Mouse (Mus musculus) midbrain, embryonic 13.5 days (tissue): ENCODE data around the gene Gpatch4. TPM values are rescaled to one million over a fixed set of nuclear protein-coding genes. Genes with fewer than 3 reads are reported as not detected.

Experiments used
- ATAC-seq: fragments of 200-750 bp; cut with Nextera tagmentation; 2 replicates; pipeline ENCODE4 v1.8.0; 2017; ENCODE audit warnings: mild to moderate bottlenecking, moderate TSS enrichment, moderate library complexity
- H3K27ac ChIP-seq: fragments of 300-500 bp; sonication (generic); 2 replicates; pipeline ENCODE4 v1.5.1; 2015; ENCODE audit warnings: inconsistent platforms, mild to moderate bottlenecking, moderate library complexity
- H3K27me3 ChIP-seq: fragments of 300-500 bp; sonication (generic); 2 replicates; pipeline ENCODE4 v1.6.1; 2015; ENCODE audit warnings: mild to moderate bottlenecking, inconsistent platforms
- H3K36me3 ChIP-seq: fragments of 300-500 bp; sonication (generic); 2 replicates; pipeline ENCODE4 v1.6.1; 2015; ENCODE audit warnings: mild to moderate bottlenecking, inconsistent platforms
- H3K4me1 ChIP-seq: fragments of 300-500 bp; sonication (generic); replicated peaks from 2 replicates; pipeline ENCODE4 v1.6.1; 2015; ENCODE audit warnings: inconsistent platforms
- H3K4me2 ChIP-seq: fragments of 300-500 bp; sonication (generic); replicated peaks from 2 replicates; pipeline ENCODE4 v1.6.1; 2015; ENCODE audit warnings: moderate library complexity, mild to moderate bottlenecking, inconsistent platforms
- H3K4me3 ChIP-seq: fragments of 300-500 bp; sonication (generic); replicated peaks from 2 replicates; pipeline ENCODE4 v1.5.1; 2015; ENCODE audit warnings: mild to moderate bottlenecking, inconsistent platforms
- H3K9ac ChIP-seq: fragments of 300-500 bp; sonication (generic); replicated peaks from 2 replicates; pipeline ENCODE4 v1.6.1; 2015; ENCODE audit warnings: mild to moderate bottlenecking, inconsistent platforms
- H3K9me3 ChIP-seq: fragments of 300-500 bp; sonication (generic); 2 replicates; pipeline ENCODE4 v1.6.1; 2016; ENCODE audit warnings: mild to moderate bottlenecking, inconsistent platforms
- WGBS: fragments of 180-500 bp; shearing (Covaris S2); methylation state at CpG from one replicate; pipeline ENCODE4 v1.1.7; 2015; 5-methylcytosine and 5-hydroxymethylcytosine counted together
- polyA plus RNA-seq: library from polyadenylated mRNA; unstranded; fragments of >200 nt; fragmentation: Nextera tagmentation; extraction: Ambion mirVana; gene quantifications from 2 replicates; pipeline ENCODE4 v1.2.1, GENCODE M21; 2015

Gpatch4 gene
- polyA plus RNA-seq, 1 experiment from 2014 or later: 28.1 TPM

DNA sequence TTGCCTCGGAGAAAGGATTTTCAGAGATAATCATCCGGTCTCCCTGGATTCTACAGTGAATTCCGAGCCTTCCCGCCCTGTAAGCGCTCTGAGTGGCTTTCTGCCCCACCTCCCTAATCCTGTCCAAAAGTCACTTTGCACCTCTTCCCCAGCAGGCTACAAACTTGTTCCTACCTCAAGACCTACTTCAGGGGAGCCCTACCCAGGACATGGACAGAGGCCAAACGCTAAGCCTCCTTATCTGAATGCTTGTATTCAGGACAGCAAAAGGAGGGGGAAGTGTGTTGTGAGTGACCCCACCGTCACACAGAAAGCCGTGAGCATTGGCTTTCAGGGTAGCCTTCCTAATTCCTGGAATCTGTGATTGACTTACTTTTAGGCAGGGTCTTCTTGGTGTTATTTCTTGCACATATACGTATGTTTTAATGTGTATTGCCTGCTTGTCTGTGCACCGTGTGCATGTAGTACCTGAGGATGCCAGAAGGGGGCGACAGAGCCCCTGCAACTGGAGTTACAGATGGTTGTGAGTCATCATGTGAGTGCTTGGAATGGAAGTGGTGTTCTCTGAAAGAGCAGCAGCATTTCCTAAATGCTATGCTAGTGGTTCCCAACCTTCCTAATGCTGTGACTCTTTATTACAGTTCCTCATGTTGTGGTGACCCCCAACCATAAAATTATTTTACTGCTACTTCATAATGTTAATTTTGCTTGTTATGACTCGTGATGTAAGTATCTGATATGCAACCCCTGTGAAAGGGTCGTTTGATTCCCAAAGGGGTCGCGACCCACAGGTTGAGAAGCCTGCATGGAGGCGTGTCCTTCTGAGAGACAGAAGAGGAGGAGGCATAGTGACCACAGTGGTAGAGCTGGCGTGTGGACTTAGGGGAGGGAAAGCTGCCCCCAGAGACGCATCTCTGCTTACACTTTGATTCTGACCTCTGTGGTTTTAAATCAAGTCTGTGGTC is 36.8 kb upstream of the Gpatch4 start:
- peaks cover 38% of the 10 kb centered on the region for H3K27me3 ChIP-seq
- H3K4me3 ChIP-seq: no peak overlapping the region
- H3K9ac ChIP-seq: no peak overlapping the region
- H3K27ac ChIP-seq: no peak overlapping the region
- ATAC-seq: no peak
- WGBS: 84% methylated on average over 18 of the region's 18 CpGs
- H3K9me3 ChIP-seq: no peaks in the 10 kb centered on the region
- H3K36me3 ChIP-seq: no peaks in the 10 kb centered on the region
- no peak overlapping the region for H3K4me2 ChIP-seq
- H3K4me1 ChIP-seq: peaks cover 9% of the 10 kb centered on the region; the same call in 1 of the 2 replicates

DNA sequence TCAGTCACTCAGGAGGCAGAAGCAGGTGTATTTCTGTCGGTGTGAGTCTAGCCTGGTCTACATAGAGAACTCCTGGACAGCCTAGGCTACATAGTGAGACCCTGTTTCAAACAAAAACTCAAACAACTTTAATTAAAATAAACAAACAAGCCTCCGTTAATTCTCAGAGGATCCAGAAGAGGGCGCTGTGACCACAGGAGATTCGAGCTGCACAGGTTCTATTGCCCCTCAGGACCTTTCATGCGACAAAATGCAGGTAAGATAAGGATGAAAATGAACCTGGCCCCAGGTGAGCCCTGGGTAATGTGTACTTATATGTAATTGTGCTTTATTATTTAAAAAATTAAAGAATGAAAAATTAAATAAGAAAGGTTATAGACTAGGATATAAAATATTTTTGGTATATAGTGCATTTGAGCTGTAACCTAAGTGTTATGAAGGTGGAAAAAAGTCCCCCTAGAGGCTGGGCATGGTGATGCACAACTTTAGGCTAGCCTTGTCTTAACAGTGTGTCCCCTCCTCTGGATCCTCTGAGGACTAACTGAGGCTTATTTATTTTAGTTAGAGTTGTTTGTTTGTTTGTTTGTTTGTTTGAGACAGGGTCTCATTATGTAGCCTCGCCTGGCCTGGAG is 32.2 kb upstream of the Gpatch4 start:
- ATAC-seq: no peak
- H3K36me3 ChIP-seq: no peaks in the 10 kb centered on the region
- H3K4me2 ChIP-seq: no peak overlapping the region
- 9% methylated on average over 6 of the region's 6 CpGs for WGBS
- H3K27me3 ChIP-seq: peaks cover 4% of the 10 kb centered on the region
- H3K9me3 ChIP-seq: no peaks in the 10 kb centered on the region
- H3K27ac ChIP-seq: no peak overlapping the region
- H3K9ac ChIP-seq: no peak overlapping the region
- no peak overlapping the region for H3K4me3 ChIP-seq
- H3K4me1 ChIP-seq: no peaks in the 10 kb centered on the region

DNA sequence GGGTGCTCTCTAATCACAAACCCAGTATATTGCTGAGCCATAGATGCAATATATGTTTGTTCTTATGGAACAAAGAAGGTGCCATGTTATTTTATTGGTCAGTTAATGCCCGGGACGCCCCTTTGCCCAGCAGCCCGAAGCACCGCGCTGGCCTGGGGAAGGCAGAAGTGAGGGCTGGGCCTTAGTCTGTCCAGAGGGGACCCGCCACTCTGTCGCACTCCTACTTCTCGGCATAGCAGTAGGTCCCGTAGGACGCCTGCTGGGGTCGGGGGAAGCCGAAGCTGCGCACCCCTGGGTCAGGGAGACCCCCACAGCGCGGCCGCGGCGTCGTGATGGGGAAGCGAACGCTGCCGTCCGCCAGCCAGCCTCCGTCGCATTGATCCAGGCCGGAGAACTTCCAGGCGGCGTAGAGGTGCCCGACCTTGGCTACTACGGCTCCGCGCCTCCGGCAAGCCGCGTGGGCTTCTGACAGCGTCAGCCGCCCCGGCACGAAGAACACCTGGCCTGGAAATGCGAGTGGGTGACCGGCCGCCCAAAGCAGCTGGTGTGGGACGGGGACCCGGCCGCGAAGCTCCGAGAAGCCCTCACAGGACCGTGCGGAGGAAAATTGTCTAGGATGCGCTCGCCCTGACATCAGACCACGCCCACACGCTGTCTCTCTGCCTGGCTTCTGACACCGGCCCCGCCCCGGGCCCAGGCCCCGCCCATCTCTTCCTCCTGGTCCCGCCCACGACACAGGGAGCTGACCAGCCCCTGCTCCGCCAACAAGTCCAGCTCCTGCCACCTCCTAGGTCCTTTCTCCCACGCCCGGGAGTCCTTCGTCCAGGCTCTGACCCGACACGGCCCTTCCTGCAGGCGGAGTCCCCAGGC is 20.4 kb upstream of the Gpatch4 start:
- no peaks in the 10 kb centered on the region for H3K36me3 ChIP-seq
- H3K9me3 ChIP-seq: 0 out of 2 replicates have a peak, but pooled peaks cover 4% of the 10 kb centered on the region
- H3K27me3 ChIP-seq: peaks cover 83% of the 10 kb centered on the region
- WGBS: under 1% methylated on average over 62 of the region's 66 CpGs
- H3K4me3 ChIP-seq: peak overlapping the region; percentile 57
- H3K4me1 ChIP-seq: peaks cover 22% of the 10 kb centered on the region
- ATAC-seq: peak; percentile 86
- peak overlapping the region; percentile 61 for H3K9ac ChIP-seq
- no peak overlapping the region for H3K27ac ChIP-seq
- peak overlapping the region; percentile 95 for H3K4me2 ChIP-seq

DNA sequence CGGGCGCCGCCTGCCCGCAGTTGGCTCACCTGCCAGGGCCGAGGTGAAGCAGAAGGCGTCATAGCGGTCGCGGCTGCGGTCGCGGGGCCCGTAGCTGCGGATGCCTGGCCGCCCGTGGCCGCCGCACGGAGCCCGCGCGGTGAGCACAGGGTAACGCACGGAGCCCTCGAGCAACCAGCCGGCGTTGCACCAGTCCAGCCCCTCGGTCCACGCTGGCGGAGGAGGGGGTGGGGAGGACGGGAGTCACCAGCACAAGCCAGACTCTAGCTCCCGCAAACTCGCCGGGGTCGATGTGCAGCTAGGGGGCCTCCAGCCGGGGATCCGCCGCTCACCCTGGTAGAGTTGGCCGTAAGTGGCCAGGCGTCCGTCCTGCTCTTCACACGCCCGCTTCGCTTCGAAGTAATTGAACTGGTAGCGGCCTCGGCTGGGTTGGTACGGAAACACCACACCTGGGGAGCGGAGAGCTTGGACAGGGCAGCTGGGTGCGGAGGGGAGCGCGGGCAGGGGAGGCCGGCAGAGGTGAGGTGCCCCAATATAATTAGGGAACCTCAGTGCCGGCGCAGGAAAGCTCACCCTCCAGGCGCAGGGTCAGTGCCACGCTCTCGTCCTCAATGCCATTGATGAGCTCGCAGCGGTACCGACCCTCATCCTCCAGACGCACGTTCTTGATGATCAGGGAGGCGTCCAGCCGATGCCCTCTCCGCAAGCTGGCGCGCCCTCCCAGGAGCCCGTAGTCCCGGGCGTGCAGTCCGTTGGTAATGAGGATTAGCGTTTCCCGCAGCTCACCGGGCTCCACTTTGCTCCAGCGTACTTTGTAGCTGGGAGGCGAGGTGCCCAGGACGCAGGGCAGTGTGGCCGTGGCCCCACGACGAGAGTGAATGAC is 19.5 kb upstream of the Gpatch4 start:
- Histone ChIP-seq H3K27ac (no peak overlapping the region), H3K9me3 (peaks cover 9% of the 10 kb centered on the region; the same call in 1 of the 2 replicates), H3K27me3 (peaks cover 82% of the 10 kb centered on the region), H3K9ac (peak overlapping the region; percentile 61), H3K36me3 (no peaks in the 10 kb centered on the region), H3K4me3 (peak overlapping the region; percentile 57), H3K4me2 (peak overlapping the region; percentile 95), H3K4me1 (peaks cover 22% of the 10 kb centered on the region)
- peak; percentile 82 for ATAC-seq
- under 1% methylated on average over 81 of the region's 81 CpGs for WGBS

DNA sequence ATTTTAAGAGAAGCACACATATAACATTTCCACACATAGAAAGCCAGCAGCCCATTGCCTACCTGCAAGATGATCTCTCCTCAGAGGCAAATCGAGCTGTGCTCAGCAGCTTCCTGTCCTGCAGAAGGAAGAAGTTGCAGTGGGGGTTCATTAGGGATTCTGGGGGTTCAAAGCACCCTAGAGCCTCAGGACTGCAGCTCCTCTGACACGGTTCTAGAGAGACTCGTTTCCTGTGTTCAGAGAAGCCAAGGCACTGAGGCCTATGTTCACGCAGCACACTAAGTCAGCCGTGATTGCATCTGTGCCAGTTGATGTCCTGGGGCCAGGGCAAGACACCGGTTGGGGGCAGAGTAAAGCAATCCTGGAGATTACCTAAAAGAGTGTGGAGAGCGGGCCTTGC is 16.1 kb upstream of the Gpatch4 start:
- H3K4me3 ChIP-seq: no peak overlapping the region
- no peak overlapping the region for H3K27ac ChIP-seq
- H3K36me3 ChIP-seq: no peaks in the 10 kb centered on the region
- WGBS: 62% methylated on average over 7 of the region's 7 CpGs
- H3K4me2 ChIP-seq: no peak overlapping the region
- H3K4me1 ChIP-seq: peaks cover 24% of the 10 kb centered on the region
- H3K9me3 ChIP-seq: peaks cover 11% of the 10 kb centered on the region; the same call in 1 of the 2 replicates
- ATAC-seq: no peak
- H3K27me3 ChIP-seq: peaks cover 78% of the 10 kb centered on the region
- no peak overlapping the region for H3K9ac ChIP-seq

- no peak within 1 kb of the TSS for H3K27ac ChIP-seq
- ATAC-seq: no peak
- H3K4me3 ChIP-seq: no peak within 1 kb of the TSS
- H3K4me1 ChIP-seq: peaks cover 19% of the 10 kb centered on the region
- H3K4me2 ChIP-seq: no peak within 1 kb of the TSS
- peaks cover 78% of the 10 kb centered on the region for H3K27me3 ChIP-seq
- WGBS: 53% methylated on average over 5 of the region's 5 CpGs
- H3K9ac ChIP-seq: no peak within 1 kb of the TSS
- H3K36me3 ChIP-seq: no peaks in the 10 kb centered on the region
- H3K9me3 ChIP-seq: peaks cover 11% of the 10 kb centered on the region; the same call in 1 of the 2 replicates
These were observed 15.3 kb upstream of the Gpatch4 start, which contains the start of gene Hapln2 for GRCm38 (mm10) chr3:88027434-88028186. Gene Hapln2 (minus strand): TSS chr3:88027583.

DNA sequence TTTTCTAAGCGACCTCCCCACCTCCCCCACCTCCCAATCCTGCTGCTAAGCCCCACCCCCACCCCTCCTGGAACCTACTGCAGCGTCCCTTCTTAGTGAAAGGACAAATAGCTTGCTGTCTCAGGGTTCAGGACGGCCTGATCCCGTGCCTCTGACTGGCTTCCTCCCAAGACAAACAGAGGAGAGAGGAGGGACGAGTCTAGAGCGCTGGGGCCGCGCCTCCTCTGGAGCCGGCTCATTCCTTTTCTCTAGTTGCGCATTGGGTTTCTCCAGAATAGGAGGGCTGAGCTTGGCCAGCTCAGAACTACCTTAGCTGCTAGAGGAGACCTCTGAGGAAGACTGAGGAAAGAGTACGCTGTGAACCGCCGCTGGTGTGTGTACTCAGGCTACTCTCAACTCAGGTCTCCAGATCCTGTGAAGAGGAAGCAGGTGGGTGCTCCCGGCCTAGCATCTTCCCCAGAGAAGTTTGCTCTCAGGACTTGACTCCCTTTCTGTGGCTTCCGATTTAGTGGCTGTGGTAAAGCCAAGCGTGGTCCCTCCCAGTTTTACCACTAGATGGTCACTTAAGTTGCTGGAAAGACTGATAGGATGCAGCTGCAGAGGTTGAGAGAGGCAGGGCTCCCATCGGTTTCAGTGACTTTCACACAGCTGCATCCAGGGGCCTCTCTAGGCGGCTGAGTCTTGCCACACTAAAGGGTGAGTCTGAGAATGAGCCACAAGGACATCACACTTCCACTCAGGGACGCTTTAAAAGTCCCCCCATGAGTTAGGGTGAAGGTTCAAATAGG is 12.1 kb upstream of the Gpatch4 start:
- Histone ChIP-seq H3K36me3 (no peaks in the 10 kb centered on the region), H3K27ac (no peak overlapping the region), H3K4me3 (no peak overlapping the region), H3K9ac (no peak overlapping the region), H3K9me3 (peaks cover 8% of the 10 kb centered on the region; the same call in 1 of the 2 replicates), H3K27me3 (peaks cover 56% of the 10 kb centered on the region), H3K4me1 (0 out of 2 replicates have a peak, but pooled peaks cover 2% of the 10 kb centered on the region), H3K4me2 (no peak overlapping the region)
- WGBS: 20% methylated on average over 19 of the region's 19 CpGs
- no peak for ATAC-seq

DNA sequence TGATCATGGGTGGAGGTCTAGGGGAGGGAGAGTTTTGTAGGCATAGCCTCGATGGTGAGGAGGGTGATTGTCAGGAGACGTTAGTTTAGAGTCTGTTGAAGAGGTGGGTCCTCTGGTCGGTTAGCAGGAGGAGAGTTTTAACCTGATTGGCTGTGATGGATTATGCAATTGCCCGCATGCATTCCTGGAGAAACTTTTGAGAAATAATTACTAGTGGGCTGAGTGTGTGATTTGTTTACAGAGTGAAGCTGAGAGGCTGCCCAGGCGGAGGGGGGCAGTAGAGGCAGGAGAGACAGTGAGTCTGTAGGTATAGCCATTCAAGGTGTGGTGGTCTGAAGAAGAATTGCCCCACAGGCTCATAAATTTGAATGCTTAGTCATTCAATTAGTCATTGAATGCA is 9.4 kb upstream of the Gpatch4 start:
- Histone ChIP-seq H3K9me3 (0 out of 2 replicates have a peak, but pooled peaks cover under 1% of the 10 kb centered on the region), H3K4me3 (no peak overlapping the region), H3K9ac (no peak overlapping the region), H3K36me3 (no peaks in the 10 kb centered on the region), H3K4me1 (0 out of 2 replicates have a peak, but pooled peaks cover 2% of the 10 kb centered on the region), H3K27ac (no peak overlapping the region), H3K4me2 (no peak overlapping the region), H3K27me3 (peaks cover 40% of the 10 kb centered on the region)
- no peak for ATAC-seq
- WGBS: 74% methylated on average over 5 of the region's 5 CpGs

GRCm38 (mm10) chr3:88035561-88036293 is 7.2 kb upstream of the Gpatch4 start:
- Histone ChIP-seq H3K9me3 (no peaks in the 10 kb centered on the region), H3K4me1 (0 out of 2 replicates have a peak, but pooled peaks cover 2% of the 10 kb centered on the region), H3K27me3 (peaks cover 48% of the 10 kb centered on the region), H3K36me3 (no peaks in the 10 kb centered on the region), H3K4me3 (no peak overlapping the region), H3K4me2 (no peak overlapping the region), H3K27ac (no peak overlapping the region), H3K9ac (no peak overlapping the region)
- 79% methylated on average over 1 of the region's 1 CpGs for WGBS
- no peak for ATAC-seq
